Mouse (Mus musculus) spleen, adult 18-20 months (tissue): ENCODE measurements around the gene Gm28053.
A peak's percentile ranks its signal among the peaks of the same experiment; 100 is the strongest.

Experiments
- DNase-seq, 2 experiments: peaks; one replicate each; pipeline ENCODE4 v3.0.0; 2022; ENCODE audit warnings: mixed read lengths in 2 of 2

The Gm28053 gene

GRCm38 (mm10) chr6:48742422-48743351, 24.3 kb downstream of the Gm28053 start:
- no peak for DNase-seq

GRCm38 (mm10) chr6:48745490-48745889, 27.1 kb downstream of the Gm28053 start:
- DNase-seq = no peak

- DNase-seq = peak; percentile 71 to 76
Measured at GRCm38 (mm10) chr6:48745959-48746889, 27.8 kb downstream of the Gm28053 start, which contains the start of gene Gimap5. Gene Gimap5 (plus strand): TSS chr6:48746197.

- peak in 1 of 2 experiments; percentile 48 for DNase-seq
Measured at GRCm38 (mm10) chr6:48747091-48747966, 28.9 kb downstream of the Gm28053 start.

GRCm38 (mm10) chr6:48763567-48764270, 45.3 kb downstream of the Gm28053 start:
- no peak for DNase-seq

GRCm38 (mm10) chr6:48764496-48764895, 46.1 kb downstream of the Gm28053 start:
- DNase-seq = no peak

- peak; percentile 54 to 59 for DNase-seq
Measured at GRCm38 (mm10) chr6:48768178-48768869, 49.9 kb downstream of the Gm28053 start.

- DNase-seq = no peak
Measured at GRCm38 (mm10) chr6:48768933-48769332, 50.5 kb downstream of the Gm28053 start.

GRCm38 (mm10) chr6:48770696-48771095, 52.3 kb downstream of the Gm28053 start, which contains the start of gene Gimap3:
Gene Gimap3 (minus strand): TSS chr6:48770851.
- peak; percentile 30 to 50 for DNase-seq

GRCm38 (mm10) chr6:48772030-48772429, 53.6 kb downstream of the Gm28053 start:
- DNase-seq = peak; percentile 68 to 86

GRCm38 (mm10) chr6:48784406-48784805, 66.0 kb downstream of the Gm28053 start:
- DNase-seq = no peak

GRCm38 (mm10) chr6:48785189-48785588, 66.8 kb downstream of the Gm28053 start:
- no peak for DNase-seq

GRCm38 (mm10) chr6:48785601-48786000, 67.2 kb downstream of the Gm28053 start:
- DNase-seq = no peak

GRCm38 (mm10) chr6:48787867-48788266, 69.5 kb downstream of the Gm28053 start:
- no peak for DNase-seq

- DNase-seq = no peak
Measured at GRCm38 (mm10) chr6:48801897-48802296, 83.5 kb downstream of the Gm28053 start.
